Mouse (Mus musculus) forebrain, embryonic 15.5 days (tissue): Measurements from ENCODE around the gene Rras2. TPM values are rescaled to one million over a fixed set of nuclear protein-coding genes. Genes with fewer than 3 reads are reported as not detected.

ENCODE experiments used
- ATAC-seq: fragments of 200-750 bp; cut with Nextera tagmentation; replicated peaks from 2 replicates; pipeline ENCODE4 v1.8.0; 2017; ENCODE audit warnings: mild to moderate bottlenecking, moderate TSS enrichment, moderate library complexity
- H3K27ac ChIP-seq: fragments of 300-500 bp; sonication (generic); replicated peaks from 2 replicates; pipeline ENCODE4 v1.5.1; 2015; ENCODE audit warnings: mild to moderate bottlenecking, inconsistent platforms
- H3K27me3 ChIP-seq: fragments of 300-500 bp; sonication (generic); 2 replicates; pipeline ENCODE4 v1.6.1; 2015; ENCODE audit warnings: inconsistent platforms
- H3K36me3 ChIP-seq: fragments of 300-500 bp; sonication (generic); 2 replicates; pipeline ENCODE4 v1.6.1; 2015; ENCODE audit warnings: mild to moderate bottlenecking, inconsistent platforms
- H3K4me1 ChIP-seq: fragments of 300-500 bp; sonication (generic); 2 replicates; pipeline ENCODE4 v1.6.1; 2015; ENCODE audit warnings: inconsistent platforms
- H3K4me2 ChIP-seq: fragments of 300-500 bp; sonication (generic); replicated peaks from 2 replicates; pipeline ENCODE4 v1.6.1; 2015; ENCODE audit warnings: mild to moderate bottlenecking, inconsistent platforms
- H3K4me3 ChIP-seq: fragments of 300-500 bp; sonication (generic); 2 replicates; pipeline ENCODE4 v1.5.1; 2015; ENCODE audit warnings: mild to moderate bottlenecking, inconsistent platforms
- H3K9ac ChIP-seq: fragments of 300-500 bp; sonication (generic); replicated peaks from 2 replicates; pipeline ENCODE4 v1.6.1; 2015; ENCODE audit warnings: mild to moderate bottlenecking, inconsistent platforms
- H3K9me3 ChIP-seq: fragments of 300-500 bp; sonication (generic); 2 replicates; pipeline ENCODE4 v1.6.1; 2016; ENCODE audit warnings: inconsistent platforms
- WGBS: fragments of 180-500 bp; shearing (Covaris S2); methylation state at CpG from one replicate; pipeline ENCODE4 v1.1.7; 2015; ENCODE audit warnings: mixed read lengths; 5-methylcytosine and 5-hydroxymethylcytosine counted together
- polyA plus RNA-seq: library from polyadenylated mRNA; unstranded; fragments of >200 nt; fragmentation: Nextera tagmentation; extraction: Ambion mirVana; gene quantifications from 2 replicates; pipeline ENCODE4 v1.2.1, GENCODE M21; 2015

Rras2 gene
- polyA plus RNA-seq, 1 experiment from 2014 or later: 23.7 TPM

GRCm38 (mm10) chr7:114083088-114083487, 34.5 kb downstream of the Rras2 start:
- Histone ChIP-seq H3K9ac (no peak overlapping the region), H3K36me3 (no peaks in the 10 kb centered on the region), H3K27ac (no peak overlapping the region), H3K27me3 (no peaks in the 10 kb centered on the region), H3K9me3 (no peaks in the 10 kb centered on the region), H3K4me3 (no peak overlapping the region), H3K4me1 (0 out of 2 replicates have a peak, but pooled peaks cover 3% of the 10 kb centered on the region), H3K4me2 (no peak overlapping the region)
- WGBS: 60% methylated on average over 2 of the region's 2 CpGs
- ATAC-seq: no peak

- no peaks in the 10 kb centered on the region for H3K9me3 ChIP-seq
- no peaks in the 10 kb centered on the region for H3K27me3 ChIP-seq
- no peak overlapping the region for H3K4me2 ChIP-seq
- 84% methylated on average over 21 of the region's 21 CpGs for WGBS
- no peak overlapping the region for H3K27ac ChIP-seq
- ATAC-seq: no peak
- H3K4me3 ChIP-seq: no peak overlapping the region
- H3K9ac ChIP-seq: no peak overlapping the region
- H3K36me3 ChIP-seq: no peaks in the 10 kb centered on the region
- no peaks in the 10 kb centered on the region for H3K4me1 ChIP-seq
These were observed 35.8 kb downstream of the Rras2 start for GRCm38 (mm10) chr7:114081633-114082420.

GRCm38 (mm10) chr7:114080250-114080649, 37.3 kb downstream of the Rras2 start:
- no peak overlapping the region for H3K4me2 ChIP-seq
- H3K9ac ChIP-seq: no peak overlapping the region
- no peak overlapping the region for H3K4me3 ChIP-seq
- no peaks in the 10 kb centered on the region for H3K36me3 ChIP-seq
- H3K27ac ChIP-seq: no peak overlapping the region
- H3K9me3 ChIP-seq: no peaks in the 10 kb centered on the region
- 96% methylated on average over 5 of the region's 5 CpGs for WGBS
- no peaks in the 10 kb centered on the region for H3K4me1 ChIP-seq
- no peaks in the 10 kb centered on the region for H3K27me3 ChIP-seq
- ATAC-seq: no peak

- Histone ChIP-seq H3K27me3 (no peaks in the 10 kb centered on the region), H3K36me3 (no peaks in the 10 kb centered on the region), H3K4me2 (no peak overlapping the region), H3K9me3 (no peaks in the 10 kb centered on the region), H3K27ac (no peak overlapping the region), H3K4me3 (no peak overlapping the region), H3K9ac (no peak overlapping the region), H3K4me1 (no peaks in the 10 kb centered on the region)
- WGBS: 92% methylated on average over 4 of the region's 4 CpGs
- ATAC-seq: no peak
These were observed 38.2 kb downstream of the Rras2 start for GRCm38 (mm10) chr7:114079343-114079742.

GRCm38 (mm10) chr7:114074595-114074994, 43.0 kb downstream of the Rras2 start:
- Histone ChIP-seq H3K9ac (no peak overlapping the region), H3K9me3 (no peaks in the 10 kb centered on the region), H3K27ac (no peak overlapping the region), H3K4me1 (0 out of 2 replicates have a peak, but pooled peaks cover 3% of the 10 kb centered on the region), H3K4me2 (no peak overlapping the region), H3K4me3 (no peak overlapping the region), H3K27me3 (no peaks in the 10 kb centered on the region), H3K36me3 (no peaks in the 10 kb centered on the region)
- ATAC-seq: no peak
- 83% methylated on average over 2 of the region's 2 CpGs for WGBS

- ATAC-seq: no peak
- 77% methylated on average over 7 of the region's 7 CpGs for WGBS
- Histone ChIP-seq H3K4me1 (0 out of 2 replicates have a peak, but pooled peaks cover 3% of the 10 kb centered on the region), H3K9ac (no peak overlapping the region), H3K4me2 (no peak overlapping the region), H3K27me3 (no peaks in the 10 kb centered on the region), H3K9me3 (no peaks in the 10 kb centered on the region), H3K4me3 (no peak overlapping the region), H3K36me3 (no peaks in the 10 kb centered on the region), H3K27ac (no peak overlapping the region)
These were observed 43.4 kb downstream of the Rras2 start for GRCm38 (mm10) chr7:114074133-114074532.

- Histone ChIP-seq H3K9ac (no peak overlapping the region), H3K4me3 (no peak overlapping the region), H3K4me1 (0 out of 2 replicates have a peak, but pooled peaks cover 3% of the 10 kb centered on the region), H3K9me3 (no peaks in the 10 kb centered on the region), H3K4me2 (no peak overlapping the region), H3K27ac (no peak overlapping the region), H3K36me3 (no peaks in the 10 kb centered on the region), H3K27me3 (no peaks in the 10 kb centered on the region)
- no peak for ATAC-seq
- WGBS: 46% methylated on average over 13 of the region's 13 CpGs
These were observed 45.5 kb downstream of the Rras2 start for GRCm38 (mm10) chr7:114071851-114072616.

GRCm38 (mm10) chr7:114071395-114071794, 46.2 kb downstream of the Rras2 start:
- 84% methylated on average over 5 of the region's 5 CpGs for WGBS
- Histone ChIP-seq H3K9ac (no peak overlapping the region), H3K27me3 (no peaks in the 10 kb centered on the region), H3K4me3 (no peak overlapping the region), H3K36me3 (no peaks in the 10 kb centered on the region), H3K27ac (no peak overlapping the region), H3K4me1 (peaks cover 7% of the 10 kb centered on the region), H3K9me3 (no peaks in the 10 kb centered on the region), H3K4me2 (no peak overlapping the region)
- no peak for ATAC-seq

- 94% methylated on average over 3 of the region's 3 CpGs for WGBS
- H3K9ac ChIP-seq: no peak overlapping the region
- no peak overlapping the region for H3K27ac ChIP-seq
- no peaks in the 10 kb centered on the region for H3K9me3 ChIP-seq
- H3K4me2 ChIP-seq: no peak overlapping the region
- no peak for ATAC-seq
- H3K36me3 ChIP-seq: no peaks in the 10 kb centered on the region
- H3K27me3 ChIP-seq: no peaks in the 10 kb centered on the region
- H3K4me1 ChIP-seq: peaks cover 11% of the 10 kb centered on the region
- H3K4me3 ChIP-seq: no peak overlapping the region
These were observed 47.1 kb downstream of the Rras2 start for GRCm38 (mm10) chr7:114070458-114070840.

GRCm38 (mm10) chr7:114069726-114070457, 47.7 kb downstream of the Rras2 start:
- Histone ChIP-seq H3K4me3 (no peak overlapping the region), H3K36me3 (no peaks in the 10 kb centered on the region), H3K27me3 (no peaks in the 10 kb centered on the region), H3K9ac (no peak overlapping the region), H3K4me1 (peaks cover 11% of the 10 kb centered on the region), H3K27ac (no peak overlapping the region), H3K9me3 (no peaks in the 10 kb centered on the region), H3K4me2 (no peak overlapping the region)
- 85% methylated on average over 11 of the region's 11 CpGs for WGBS
- no peak for ATAC-seq

- Histone ChIP-seq H3K27ac (no peak overlapping the region), H3K9ac (no peak overlapping the region), H3K27me3 (no peaks in the 10 kb centered on the region), H3K9me3 (no peaks in the 10 kb centered on the region), H3K4me1 (peaks cover 11% of the 10 kb centered on the region), H3K36me3 (no peaks in the 10 kb centered on the region), H3K4me2 (no peak overlapping the region), H3K4me3 (no peak overlapping the region)
- WGBS: 87% methylated on average over 11 of the region's 11 CpGs
- no peak for ATAC-seq
These were observed 48.5 kb downstream of the Rras2 start for GRCm38 (mm10) chr7:114068956-114069533.
